Mouse (Mus musculus): ENCODE measurements around the gene Myl3. TPM values are rescaled to one million over a fixed set of nuclear protein-coding genes. Genes with fewer than 3 reads are reported as not detected.

Gene Myl3
- total and polyA plus RNA-seq, 3 experiments, result not detected

GRCm38 (mm10) chr9:110783611-110784010 is 42.0 kb downstream of the Myl3 start:
- Histone ChIP-seq H3K79me2 (replicated peaks; ENCODE audit: control insufficient read depth, extremely low read depth, insufficient read depth, poor library complexity, severe bottlenecking) (no peaks in the 10 kb centered on the region), H3K4me1 (ENCODE audit: control insufficient read depth in 1 of 2, insufficient read depth in 2 of 2) (peaks cover 3 to 25% of the 10 kb centered on the region in 2 experiments; a peak in 3 of 4 replicates), H3K9me3 (replicated peaks; ENCODE audit: low read length) (peaks cover 9% of the 10 kb centered on the region), H3K9ac (ENCODE audit: insufficient read depth, low read depth) (no peak overlapping the region), H3K4me2 (ENCODE audit: insufficient read depth, low read depth, poor library complexity, severe bottlenecking) (no peak overlapping the region), H3K4me3 (replicated peaks in 1 of 3; ENCODE audit: low read depth in 2 of 3, low read length in 2 of 3, poor library complexity in 1 of 3) (no peak overlapping the region), H3K27ac (ENCODE audit: insufficient read depth, low read depth) (no peak overlapping the region), H3K36me3 (replicated peaks in 1 of 2; ENCODE audit: control insufficient read depth in 1 of 2, insufficient read depth in 1 of 2, low read length in 1 of 2) (no peaks in the 10 kb centered on the region), H3K27me3 (replicated peaks) (peaks cover 15% of the 10 kb centered on the region)
- TF ChIP-seq USF2 (conservative IDR thresholded peaks at IDR 0.05; ENCODE audit: low read depth, low read length) (no peak), GABPA (IDR thresholded peaks at IDR 0.05; ENCODE audit: insufficient replicate concordance, low read depth, low read length) (no peak)
- no peak for DNase-seq (ENCODE audit: extremely low read depth)
- in situ Hi-C loops (cut with MboI; ENCODE audit: low pct_ligation_motif_present, low pct_unique_long_range_greater_than_20kb, low sequenced_read_pairs), result no loop called here
- dilution Hi-C loops (cut with MboI; ENCODE audit: extremely low pct_ligation_motif_present, extremely low pct_unique_long_range_greater_than_20kb, low sequenced_read_pairs), result no loop called here

- H3K36me3 ChIP-seq (replicated peaks in 1 of 2; ENCODE audit: control insufficient read depth in 1 of 2, insufficient read depth in 1 of 2, low read length in 1 of 2), result no peaks in the 10 kb centered on the region
- H3K79me2 ChIP-seq (replicated peaks; ENCODE audit: control insufficient read depth, extremely low read depth, insufficient read depth, poor library complexity, severe bottlenecking), result no peaks in the 10 kb centered on the region
- H3K4me1 ChIP-seq (ENCODE audit: control insufficient read depth in 1 of 2, insufficient read depth in 2 of 2), result peaks cover 0 to 3% of the 10 kb centered on the region in 2 experiments; a peak in 2 of 4 replicates
- H3K4me2 ChIP-seq (ENCODE audit: insufficient read depth, low read depth, poor library complexity, severe bottlenecking), result no peak overlapping the region
- H3K27me3 ChIP-seq (replicated peaks), result no peaks in the 10 kb centered on the region
- no peak for TF ChIP-seq POLR2AphosphoS2 (IDR thresholded peaks at IDR 0.05; ENCODE audit: low read depth, low read length)
- TF ChIP-seq IRF4 (IDR thresholded peaks at IDR 0.05; ENCODE audit: low read depth, low read length), result no peak
- TF ChIP-seq CTCF (conservative IDR thresholded peaks at IDR 0.05 in 1 of 2, IDR thresholded peaks at IDR 0.05 in 1 of 2; ENCODE audit: low read depth in 2 of 2, low read length in 2 of 2), result 0 out of 4 replicates have a peak, but pooled peaks of 1 of the 2 experiments have one; percentile 1
- no peak overlapping the region for H3K27ac ChIP-seq (ENCODE audit: insufficient read depth, low read depth)
- in situ Hi-C loops (cut with MboI; ENCODE audit: low pct_ligation_motif_present, low pct_unique_long_range_greater_than_20kb, low sequenced_read_pairs), result no loop called here
- DNase-seq (ENCODE audit: extremely low read depth), result no peak
- no peak overlapping the region for H3K9ac ChIP-seq (ENCODE audit: insufficient read depth, low read depth)
- no peak overlapping the region for H3K4me3 ChIP-seq (replicated peaks in 1 of 3; ENCODE audit: low read depth in 2 of 3, low read length in 2 of 3, poor library complexity in 1 of 3)
- H3K9me3 ChIP-seq (replicated peaks; ENCODE audit: low read length), result peaks cover 12% of the 10 kb centered on the region
- dilution Hi-C loops (cut with MboI; ENCODE audit: extremely low pct_ligation_motif_present, extremely low pct_unique_long_range_greater_than_20kb, low sequenced_read_pairs), result no loop called here
Measured at GRCm38 (mm10) chr9:110788169-110788568, 46.5 kb downstream of the Myl3 start.

- no peak overlapping the region for H3K9ac ChIP-seq (ENCODE audit: insufficient read depth, low read depth)
- no peaks in the 10 kb centered on the region for H3K36me3 ChIP-seq (replicated peaks in 1 of 2; ENCODE audit: control insufficient read depth in 1 of 2, insufficient read depth in 1 of 2, low read length in 1 of 2)
- no peak overlapping the region for H3K4me2 ChIP-seq (ENCODE audit: insufficient read depth, low read depth, poor library complexity, severe bottlenecking)
- H3K9me3 ChIP-seq (replicated peaks; ENCODE audit: low read length), result peaks cover 7% of the 10 kb centered on the region
- no peaks in the 10 kb centered on the region for H3K79me2 ChIP-seq (replicated peaks; ENCODE audit: control insufficient read depth, extremely low read depth, insufficient read depth, poor library complexity, severe bottlenecking)
- dilution Hi-C loops (cut with MboI; ENCODE audit: extremely low pct_ligation_motif_present, extremely low pct_unique_long_range_greater_than_20kb, low sequenced_read_pairs), result no loop called here
- no peak for DNase-seq (ENCODE audit: extremely low read depth)
- H3K27ac ChIP-seq (ENCODE audit: insufficient read depth, low read depth), result no peak overlapping the region
- H3K27me3 ChIP-seq (replicated peaks), result no peaks in the 10 kb centered on the region
- no peak overlapping the region for H3K4me3 ChIP-seq (replicated peaks in 1 of 3; ENCODE audit: low read depth in 2 of 3, low read length in 2 of 3, poor library complexity in 1 of 3)
- no peaks in the 10 kb centered on the region for H3K4me1 ChIP-seq (ENCODE audit: control insufficient read depth in 1 of 2, insufficient read depth in 2 of 2)
- in situ Hi-C loops (cut with MboI; ENCODE audit: low pct_ligation_motif_present, low pct_unique_long_range_greater_than_20kb, low sequenced_read_pairs), result no loop called here
- no peak for TF ChIP-seq CHD1 (IDR thresholded peaks at IDR 0.05; ENCODE audit: low read depth, low read length)
- TF ChIP-seq ZNF384 (IDR thresholded peaks at IDR 0.05; ENCODE audit: low read depth, low read length), result no peak
- TF ChIP-seq USF2 (conservative IDR thresholded peaks at IDR 0.05; ENCODE audit: low read depth, low read length), result no peak
- TF ChIP-seq RCOR1 (conservative IDR thresholded peaks at IDR 0.05; ENCODE audit: low read depth, low read length), result no peak
- no peak for TF ChIP-seq HCFC1 (IDR thresholded peaks at IDR 0.05; ENCODE audit: low read depth, low read length)
- TF ChIP-seq JUN (IDR thresholded peaks at IDR 0.05; ENCODE audit: insufficient read depth, low read depth, low read length), result no peak
- no peak for TF ChIP-seq MXI1 (IDR thresholded peaks at IDR 0.05; ENCODE audit: low read depth, low read length)
- no peak for TF ChIP-seq SIN3A (IDR thresholded peaks at IDR 0.05; ENCODE audit: low read length)
- TF ChIP-seq CHD2 (IDR thresholded peaks at IDR 0.05; ENCODE audit: low read length), result no peak
Measured at GRCm38 (mm10) chr9:110790462-110790861, 48.8 kb downstream of the Myl3 start.
